Mouse (Mus musculus) MEL (cell line): Measurements from ENCODE around the gene Minar1. TPM values are rescaled to one million over a fixed set of nuclear protein-coding genes. Genes with fewer than 3 reads are reported as not detected.

Experiments
- DNase-seq: peaks from one replicate; pipeline ENCODE4 v3.0.0; 2011; ENCODE audit warnings: low read depth, low spot score
- H3K27ac ChIP-seq: 2 replicates; pipeline ENCODE4 v1.5.1; 2012; ENCODE audit warnings: low read depth, mild to moderate bottlenecking, control low read depth, low read length, moderate library complexity; ENCODE audit not compliant: control insufficient read depth
- H3K27me3 ChIP-seq, 2 experiments: fragments of 150-350 bp in 1 of 2; sonication (generic) in 1 of 2; 2 replicates each; pipeline ENCODE4 v1.6.1; 2012; ENCODE audit warnings: low read length in 2 of 2, mild to moderate bottlenecking in 2 of 2, improper control_type of control experiment in 1 of 2, moderate library complexity in 1 of 2; ENCODE audit not compliant: insufficient read depth in 2 of 2, control insufficient read depth in 1 of 2
- H3K36me3 ChIP-seq, 2 experiments: 2 replicates each; pipeline ENCODE4 v1.6.1; 2012 to 2014; ENCODE audit warnings: low read length in 2 of 2, improper control_type of control experiment in 1 of 2, inconsistent platforms in 1 of 2, mild to moderate bottlenecking in 1 of 2; ENCODE audit not compliant: insufficient read depth in 2 of 2, control insufficient read depth in 1 of 2
- H3K4me1 ChIP-seq, 2 experiments: fragments of 150-350 bp in 1 of 2; sonication (generic) in 1 of 2; 2 replicates each; pipeline ENCODE4 v1.6.1; 2012; ENCODE audit warnings: low read length in 2 of 2, improper control_type of control experiment in 1 of 2, mild to moderate bottlenecking in 1 of 2; ENCODE audit not compliant: insufficient read depth in 2 of 2, control insufficient read depth in 1 of 2
- H3K4me3 ChIP-seq, 2 experiments: fragments of 150-350 bp in 1 of 2; sonication (generic) in 1 of 2; 2 replicates each; pipeline ENCODE4 v1.5.1; 2012; ENCODE audit warnings: low read depth in 2 of 2, low read length in 2 of 2, mild to moderate bottlenecking in 2 of 2, moderate library complexity in 2 of 2, control low read depth in 1 of 2, improper control_type of control experiment in 1 of 2; ENCODE audit not compliant: control insufficient read depth in 1 of 2, insufficient read depth in 1 of 2
- H3K79me2 ChIP-seq: 2 replicates; pipeline ENCODE4 v1.6.1; 2012; ENCODE audit warnings: mild to moderate bottlenecking, low read length, moderate library complexity; ENCODE audit not compliant: control insufficient read depth, poor library complexity, insufficient read depth
- H3K9ac ChIP-seq: 2 replicates; pipeline ENCODE4 v1.6.1; 2012; ENCODE audit warnings: low read depth, mild to moderate bottlenecking, control low read depth, low read length, moderate library complexity; ENCODE audit not compliant: control insufficient read depth, poor library complexity, severe bottlenecking
- H3K9me3 ChIP-seq: fragments of 150-350 bp; sonication (generic); replicated peaks from 2 replicates; pipeline ENCODE4 v1.6.1; 2012; ENCODE audit warnings: mild to moderate bottlenecking, low read length, improper control_type of control experiment, moderate library complexity; ENCODE audit not compliant: insufficient read depth
- BHLHE40 ChIP-seq: IDR thresholded peaks from 2 replicates; pipeline ENCODE4 v1.6.1; 2012; ENCODE audit warnings: low read depth, mild to moderate bottlenecking, inconsistent platforms, low read length, improper control_type of control experiment, borderline replicate concordance
- E2F4 ChIP-seq: IDR thresholded peaks from 2 replicates; pipeline ENCODE4 v1.6.1; 2011; ENCODE audit warnings: low read depth, low read length, improper control_type of control experiment, borderline replicate concordance
- ELF1 ChIP-seq: IDR thresholded peaks from 2 replicates; pipeline ENCODE4 v1.6.1; 2014; ENCODE audit warnings: low read depth, mild to moderate bottlenecking, inconsistent platforms, low read length, improper control_type of control experiment, moderate library complexity
- ETS1 ChIP-seq: IDR thresholded peaks from 2 replicates; pipeline ENCODE4 v1.6.1; 2012; ENCODE audit warnings: low read depth, mild to moderate bottlenecking, inconsistent platforms, low read length, improper control_type of control experiment, moderate library complexity
- GABPA ChIP-seq: IDR thresholded peaks from 2 replicates; pipeline ENCODE4 v1.6.1; 2012; ENCODE audit warnings: low read depth, mild to moderate bottlenecking, inconsistent platforms, low read length, improper control_type of control experiment, moderate library complexity
- GATA1 ChIP-seq: IDR thresholded peaks from 2 replicates; pipeline ENCODE4 v1.6.1; 2011; ENCODE audit warnings: low read depth, low read length, improper control_type of control experiment
- HCFC1 ChIP-seq: IDR thresholded peaks from 2 replicates; pipeline ENCODE4 v1.6.1; 2012; ENCODE audit warnings: low read depth, mild to moderate bottlenecking, inconsistent platforms, low read length, improper control_type of control experiment, moderate library complexity
- JUND ChIP-seq: IDR thresholded peaks from 2 replicates; pipeline ENCODE4 v1.6.1; 2011; ENCODE audit warnings: low read depth, mild to moderate bottlenecking, improper control_type of control experiment, low read length
- KAT2A ChIP-seq: conservative IDR thresholded peaks from 2 replicates; pipeline ENCODE4 v1.6.1; 2012; ENCODE audit warnings: low read depth, low read length, improper control_type of control experiment, inconsistent platforms
- MAFK ChIP-seq: IDR thresholded peaks from 2 replicates; pipeline ENCODE4 v1.6.1; 2011; ENCODE audit warnings: low read depth, mild to moderate bottlenecking, low read length, improper control_type of control experiment, borderline replicate concordance
- MAZ ChIP-seq: IDR thresholded peaks from 2 replicates; pipeline ENCODE4 v1.6.1; 2012; ENCODE audit warnings: low read depth, mild to moderate bottlenecking, inconsistent platforms, low read length, improper control_type of control experiment
- MEF2A ChIP-seq: IDR thresholded peaks from 2 replicates; pipeline ENCODE4 v1.6.1; 2014; ENCODE audit warnings: low read depth, mild to moderate bottlenecking, inconsistent platforms, low read length, improper control_type of control experiment; ENCODE audit not compliant: poor library complexity, insufficient replicate concordance, severe bottlenecking; ENCODE audit errors: extremely low read depth
- MXI1 ChIP-seq: IDR thresholded peaks from 2 replicates; pipeline ENCODE4 v1.6.1; 2011; ENCODE audit warnings: mild to moderate bottlenecking, low read depth, low read length, improper control_type of control experiment
- MYB ChIP-seq: IDR thresholded peaks from 2 replicates; pipeline ENCODE4 v1.6.1; 2011; ENCODE audit warnings: mild to moderate bottlenecking, low read depth, low read length, improper control_type of control experiment
- MYC ChIP-seq: IDR thresholded peaks from 2 replicates; pipeline ENCODE4 v1.6.1; 2011; ENCODE audit warnings: low read depth, mild to moderate bottlenecking, low read length, improper control_type of control experiment, moderate library complexity
- NELFE ChIP-seq: IDR thresholded peaks from 2 replicates; pipeline ENCODE4 v1.6.1; 2011; ENCODE audit warnings: low read depth, low read length, improper control_type of control experiment
- POLR2AphosphoS5 ChIP-seq: IDR thresholded peaks from 2 replicates; pipeline ENCODE4 v1.6.1; 2012; ENCODE audit warnings: low read depth, borderline replicate concordance, mild to moderate bottlenecking, inconsistent platforms, low read length, moderate library complexity, mixed read lengths
- RAD21 ChIP-seq: IDR thresholded peaks from 2 replicates; pipeline ENCODE4 v1.6.1; 2011; ENCODE audit warnings: mild to moderate bottlenecking, low read depth, low read length, improper control_type of control experiment
- RCOR1 ChIP-seq: IDR thresholded peaks from 2 replicates; pipeline ENCODE4 v1.6.1; 2012; ENCODE audit warnings: low read depth, mild to moderate bottlenecking, inconsistent platforms, low read length, improper control_type of control experiment
- SIN3A ChIP-seq: IDR thresholded peaks from 2 replicates; pipeline ENCODE4 v1.6.1; 2012; ENCODE audit warnings: low read length, improper control_type of control experiment, inconsistent platforms
- TAL1 ChIP-seq: IDR thresholded peaks from 2 replicates; pipeline ENCODE4 v1.6.1; 2012; ENCODE audit warnings: mild to moderate bottlenecking, inconsistent platforms, low read length, moderate library complexity, mixed read lengths
- TBP ChIP-seq: IDR thresholded peaks from 2 replicates; pipeline ENCODE4 v1.8.0; 2011; ENCODE audit warnings: low read depth, low read length, improper control_type of control experiment
- TCF12 ChIP-seq: IDR thresholded peaks from 2 replicates; pipeline ENCODE4 v1.6.1; 2014; ENCODE audit warnings: low read depth, mild to moderate bottlenecking, inconsistent platforms, low read length, improper control_type of control experiment, moderate library complexity
- USF1 ChIP-seq: IDR thresholded peaks from 2 replicates; pipeline ENCODE4 v1.6.1; 2014; ENCODE audit warnings: low read depth, mild to moderate bottlenecking, inconsistent platforms, low read length, improper control_type of control experiment, moderate library complexity
- USF2 ChIP-seq, 2 experiments: IDR thresholded peaks; 2 replicates each; pipeline ENCODE4 v1.6.1; 2011 to 2012; ENCODE audit warnings: improper control_type of control experiment in 2 of 2, low read length in 2 of 2, borderline replicate concordance in 1 of 2, inconsistent platforms in 1 of 2, low read depth in 1 of 2, mild to moderate bottlenecking in 1 of 2; ENCODE audit not compliant: insufficient read depth in 1 of 2
- ZC3H11A ChIP-seq: IDR thresholded peaks from 2 replicates; pipeline ENCODE4 v1.6.1; 2012; ENCODE audit warnings: low read depth, mild to moderate bottlenecking, inconsistent platforms, low read length, improper control_type of control experiment
- ZKSCAN1 ChIP-seq: IDR thresholded peaks from 2 replicates; pipeline ENCODE4 v1.6.1; 2012; ENCODE audit warnings: low read depth, mild to moderate bottlenecking, inconsistent platforms, low read length, improper control_type of control experiment, moderate library complexity
- ZMIZ1 ChIP-seq: IDR thresholded peaks from 2 replicates; pipeline ENCODE4 v1.6.1; 2012; ENCODE audit warnings: low read depth, mild to moderate bottlenecking, inconsistent platforms, low read length, improper control_type of control experiment, moderate library complexity
- ZNF384 ChIP-seq: IDR thresholded peaks from 2 replicates; pipeline ENCODE4 v1.6.1; 2012; ENCODE audit warnings: low read depth, mild to moderate bottlenecking, inconsistent platforms, low read length, improper control_type of control experiment
- polyA plus RNA-seq, 2 experiments: library from polyadenylated mRNA; stranded (reverse) in 1 of 2; unstranded in 1 of 2; fragments of >175 nt in 1 of 2; fragments of >200 nt in 1 of 2; gene quantifications; 2 replicates each; pipeline versions ENCODE4 v1.2.1 to v1.2.4; 2012; ENCODE audit warnings: low replicate concordance in 2 of 2, low read depth in 1 of 2; ENCODE audit not compliant: insufficient read length in 2 of 2, insufficient read depth in 1 of 2, missing spikeins in 1 of 2
- total RNA-seq: library from RNA; depleted of rRNA; stranded (reverse); fragments of 300-350 nt; gene quantifications from 2 replicates; pipeline ENCODE4 v1.2.3, GENCODE M21; 2012

Minar1 gene
- total and polyA plus RNA-seq, 3 experiments = not detected

- no peak for DNase-seq
- no peak overlapping the region for H3K27ac ChIP-seq
- no peak overlapping the region for H3K9ac ChIP-seq
- H3K9me3 ChIP-seq = no peaks in the 10 kb centered on the region
- TF ChIP-seq MAZ (no peak), TBP (no peak), USF1 (no peak), MAFK (no peak), RCOR1 (no peak), BHLHE40 (no peak), ELF1 (no peak), MYB (no peak), MYC (no peak), NELFE (no peak), KAT2A (no peak), ZKSCAN1 (no peak), TCF12 (no peak), ZC3H11A (no peak), ZNF384 (no peak), MEF2A (no peak), GABPA (no peak), GATA1 (no peak)
- H3K27me3 ChIP-seq = no peaks in the 10 kb centered on the region
- H3K79me2 ChIP-seq = no peaks in the 10 kb centered on the region
- H3K4me1 ChIP-seq = no peaks in the 10 kb centered on the region
- H3K4me3 ChIP-seq = no peak overlapping the region
- H3K36me3 ChIP-seq = no peaks in the 10 kb centered on the region
These were observed 15.6 kb downstream of the Minar1 start for GRCm38 (mm10) chr9:89607321-89607720.

- no peaks in the 10 kb centered on the region for H3K79me2 ChIP-seq
- no peak overlapping the region for H3K4me3 ChIP-seq
- no peaks in the 10 kb centered on the region for H3K36me3 ChIP-seq
- H3K4me1 ChIP-seq = no peaks in the 10 kb centered on the region
- no peak overlapping the region for H3K27ac ChIP-seq
- no peak overlapping the region for H3K9ac ChIP-seq
- TF ChIP-seq TCF12 (no peak), MYB (no peak), SIN3A (no peak), RAD21 (no peak), NELFE (no peak), USF2 (IDR thresholded peaks at IDR 0.05; ENCODE audit: borderline replicate concordance in 1 of 2, insufficient read depth in 1 of 2, low read depth in 1 of 2, low read length in 2 of 2) (no peak), MXI1 (no peak), JUND (no peak), HCFC1 (no peak), E2F4 (no peak), POLR2AphosphoS5 (no peak), ZC3H11A (no peak), MAFK (no peak), ZMIZ1 (no peak), ETS1 (no peak), TAL1 (no peak)
- TF ChIP-seq, all 39 proteins: peak for 0
- Histone ChIP-seq H3K27me3 (no peaks in the 10 kb centered on the region), H3K9me3 (no peaks in the 10 kb centered on the region)
- no peak for DNase-seq
These were observed 16.7 kb downstream of the Minar1 start for GRCm38 (mm10) chr9:89606256-89606655.
